Mouse (Mus musculus) forelimb bud, embryonic 11.5 days (tissue): ENCODE measurements around the gene Ly6g6c.

ENCODE experiments used
- DNase-seq: peaks from one replicate; pipeline ENCODE4 v3.0.0-alpha.2; 2012; ENCODE audit warnings: low read depth, low spot score

The Ly6g6c gene

GRCm38 (mm10) chr17:35082841-35083576, 17.8 kb downstream of the Ly6g6c start:
- no peak for DNase-seq

- DNase-seq, result no peak
Observed at GRCm38 (mm10) chr17:35083929-35084497, 18.8 kb downstream of the Ly6g6c start.

DNA sequence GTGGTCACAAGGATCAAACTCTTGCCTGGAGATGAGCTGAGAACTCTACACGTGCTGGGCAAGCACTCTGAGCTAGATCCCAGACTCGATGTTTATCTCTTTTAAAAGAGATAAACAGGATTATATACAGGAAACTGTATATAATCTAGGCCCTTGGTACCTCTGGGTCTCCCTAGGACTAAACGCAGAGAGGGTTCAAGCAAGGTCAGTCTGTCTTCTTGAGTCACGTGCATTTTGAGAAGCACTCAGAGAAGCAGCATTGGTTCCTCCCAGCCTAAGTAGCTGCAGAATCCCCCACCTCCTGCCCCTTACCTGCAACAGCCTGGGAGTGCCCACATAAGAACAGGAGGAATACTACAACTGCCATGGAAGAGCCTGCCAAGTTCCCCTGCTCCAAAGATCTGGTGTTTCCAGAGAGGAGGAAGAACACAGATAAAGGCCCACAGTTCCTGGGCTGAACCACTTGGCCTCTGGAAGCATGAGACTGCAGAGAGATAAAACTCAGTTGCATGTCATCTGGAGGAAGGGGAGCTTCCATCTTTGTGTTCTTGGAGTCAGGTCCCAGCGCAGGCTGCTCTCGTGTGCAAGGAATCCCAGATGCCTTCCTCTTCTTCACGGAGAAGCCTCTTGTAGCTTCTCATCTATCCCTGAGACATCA, 20.1 kb downstream of the Ly6g6c start, which contains the start of gene Ly6g6f:
TSS of gene Ly6g6f (minus strand) at position 403 of the 658 bp plus-strand sequence.
- no peak for DNase-seq

DNA sequence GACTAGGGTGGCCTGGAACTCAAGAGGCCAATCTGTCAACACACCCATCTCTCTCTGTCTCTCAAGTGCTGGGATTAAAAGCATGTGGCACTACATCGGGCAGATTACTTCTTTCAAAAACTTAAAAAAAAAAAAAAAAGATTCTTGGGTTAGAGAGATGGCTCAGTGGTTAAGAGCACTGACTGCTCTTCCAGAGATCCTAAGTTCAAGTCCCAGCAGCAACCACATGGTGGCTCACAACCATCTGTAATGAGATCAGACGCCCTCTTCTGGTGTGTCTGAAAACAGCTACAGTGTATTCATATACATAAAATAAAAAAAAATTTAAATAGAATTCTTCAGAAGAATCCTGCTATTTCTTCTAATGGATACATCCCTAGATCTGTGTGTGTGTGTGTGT, 23.0 kb downstream of the Ly6g6c start:
- no peak for DNase-seq

GRCm38 (mm10) chr17:35088825-35089644, 23.8 kb downstream of the Ly6g6c start, which contains the start of gene Abhd16a:
Abhd16a (plus strand) TSS chr17:35089263.
- peak; percentile 91 for DNase-seq

DNA sequence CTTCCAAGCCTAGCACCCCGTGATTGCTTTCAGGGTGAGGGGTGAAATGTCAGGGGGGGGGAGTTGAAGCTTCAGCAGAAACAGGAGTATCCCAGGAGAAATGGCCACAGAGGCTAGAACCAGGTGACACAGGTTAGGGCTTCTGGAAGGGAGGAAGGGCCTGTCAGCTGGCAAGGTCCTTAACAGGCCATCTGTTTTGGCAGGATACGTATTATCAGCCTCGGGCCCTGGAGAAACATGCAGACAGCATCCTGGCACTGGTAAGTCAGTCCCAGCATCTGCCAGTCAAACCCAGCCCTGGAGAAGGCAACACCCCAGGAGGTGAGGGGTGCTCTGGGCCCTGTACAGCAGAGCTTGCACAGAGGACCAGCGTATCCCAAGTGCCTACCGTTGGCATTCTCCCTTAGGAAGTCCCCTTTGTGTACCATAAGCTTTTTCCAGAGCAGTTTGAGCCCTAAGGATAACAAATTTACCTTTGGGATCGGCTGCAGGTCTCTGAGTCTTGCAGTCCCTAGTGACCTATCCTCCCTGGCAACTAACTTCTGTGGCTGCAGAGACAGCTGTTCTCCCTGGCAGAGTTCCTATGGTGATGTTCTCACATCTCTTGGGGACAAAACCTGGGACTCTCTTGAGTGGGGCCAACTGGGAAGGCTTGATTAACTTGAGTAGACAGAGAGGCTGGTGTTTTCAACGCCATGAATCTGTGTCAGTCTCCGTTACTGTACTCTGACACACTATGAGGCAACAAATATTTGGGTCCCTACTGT, 25.2 kb downstream of the Ly6g6c start:
- no peak for DNase-seq

DNA sequence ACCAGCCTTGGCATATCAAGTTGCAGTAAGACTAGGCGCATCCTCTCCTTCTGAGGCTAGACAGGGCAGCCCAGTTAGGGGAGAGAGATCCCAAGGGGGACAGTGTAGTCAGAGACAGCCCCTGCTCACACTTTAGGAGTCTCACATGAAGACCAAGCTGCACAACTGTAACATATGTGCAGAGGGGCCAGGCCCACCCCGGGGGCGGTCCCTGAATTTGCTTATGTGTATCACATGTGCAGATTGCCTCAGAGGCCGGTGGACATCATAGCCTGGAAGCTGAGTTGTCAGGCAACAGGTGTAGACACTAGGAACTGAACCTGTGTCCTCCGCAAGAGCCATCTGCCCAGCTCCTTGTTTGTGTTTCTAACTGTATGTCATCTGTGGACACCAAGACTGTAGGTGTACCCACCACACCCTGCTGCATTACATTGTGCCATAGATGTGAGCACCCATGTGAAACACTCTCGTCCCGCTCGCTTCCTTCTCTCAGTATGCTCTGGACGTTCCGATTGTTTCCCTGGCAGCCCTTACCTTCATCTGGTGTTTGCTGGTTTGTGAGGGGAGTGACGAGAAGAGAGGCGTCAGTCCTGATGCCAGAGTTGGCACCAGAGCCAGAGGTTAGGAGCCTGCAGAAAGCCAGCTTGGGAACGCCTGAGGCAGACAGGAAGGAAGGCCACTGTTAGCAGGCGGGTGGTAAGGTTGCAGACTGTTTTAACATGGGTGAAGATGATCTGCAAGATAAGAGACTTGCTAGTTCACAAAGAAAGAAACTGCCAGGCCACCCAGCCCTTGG, 27.4 kb downstream of the Ly6g6c start:
- no peak for DNase-seq

DNA sequence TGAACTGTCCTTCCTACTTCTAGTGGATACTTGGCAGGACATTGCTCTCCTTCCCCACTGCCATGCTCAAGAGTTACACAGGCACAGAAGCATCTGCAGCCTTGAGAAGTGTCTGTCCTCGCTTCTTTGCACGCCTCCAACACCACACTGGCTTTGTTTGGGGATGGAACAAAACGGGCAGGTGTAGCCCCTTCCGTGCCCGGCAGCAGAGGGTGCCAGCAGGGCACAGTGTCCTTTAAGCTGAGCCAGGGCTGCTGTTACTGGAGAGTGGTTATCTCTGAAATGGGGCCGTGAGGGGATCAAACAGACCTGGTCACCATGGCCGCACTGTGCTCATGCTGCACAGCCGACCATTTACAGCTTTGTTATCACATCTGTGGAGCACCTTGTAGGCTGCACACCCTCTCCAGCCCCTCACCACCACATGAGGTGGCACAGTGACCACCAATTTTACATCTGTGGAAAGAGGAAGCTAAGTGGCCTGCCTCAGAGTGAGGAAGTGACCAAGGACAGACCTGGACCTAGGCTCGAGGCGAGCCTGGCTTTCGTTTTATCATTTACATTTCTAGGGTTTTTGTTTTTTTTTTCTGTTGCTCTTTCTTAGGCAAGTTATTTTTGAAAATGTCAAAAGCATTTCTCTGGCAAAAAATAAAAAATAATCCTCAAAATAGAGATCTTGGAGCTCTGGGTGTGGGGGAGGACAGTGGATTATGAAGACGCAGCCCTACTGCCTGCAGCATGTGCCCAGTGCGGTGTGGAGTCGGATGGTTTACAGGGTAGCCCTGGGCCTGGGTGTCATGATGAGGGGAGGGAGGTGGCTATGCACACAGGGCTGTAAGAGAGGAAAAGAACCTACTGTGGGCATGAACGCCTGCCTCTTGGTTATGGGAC, 29.5 kb downstream of the Ly6g6c start:
- no peak for DNase-seq

- no peak for DNase-seq
Observed at GRCm38 (mm10) chr17:35096597-35096996, 31.4 kb downstream of the Ly6g6c start.

GRCm38 (mm10) chr17:35097164-35097655, 32.0 kb downstream of the Ly6g6c start:
- no peak for DNase-seq

DNA sequence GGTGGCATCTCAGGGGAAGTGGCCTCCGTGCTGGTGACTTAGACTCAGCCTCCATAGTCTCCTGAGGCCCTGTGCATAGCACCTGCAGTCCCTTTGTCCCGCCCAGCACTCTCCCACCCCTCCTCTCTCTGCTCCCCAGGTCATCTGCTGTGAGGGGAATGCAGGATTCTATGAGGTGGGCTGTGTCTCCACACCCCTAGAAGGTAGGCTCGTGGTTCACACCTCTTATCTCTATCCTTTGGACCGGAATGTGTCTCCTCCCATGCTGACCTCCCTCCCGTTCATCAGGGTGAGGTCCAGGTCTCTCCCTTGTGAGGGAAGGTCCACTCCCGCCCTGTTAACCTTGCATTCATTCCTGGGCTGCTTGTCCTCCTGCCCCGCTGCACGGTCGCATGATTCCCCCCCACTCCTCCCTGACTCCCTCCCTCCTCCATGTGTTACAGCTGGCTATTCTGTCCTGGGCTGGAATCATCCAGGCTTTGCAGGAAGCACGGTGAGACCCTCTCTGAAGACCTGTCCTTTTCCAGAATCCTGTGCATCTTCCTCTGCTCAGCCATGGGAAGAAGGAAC, 35.1 kb downstream of the Ly6g6c start:
- no peak for DNase-seq

GRCm38 (mm10) chr17:35101161-35101560, 36.0 kb downstream of the Ly6g6c start:
- DNase-seq, result no peak

DNA sequence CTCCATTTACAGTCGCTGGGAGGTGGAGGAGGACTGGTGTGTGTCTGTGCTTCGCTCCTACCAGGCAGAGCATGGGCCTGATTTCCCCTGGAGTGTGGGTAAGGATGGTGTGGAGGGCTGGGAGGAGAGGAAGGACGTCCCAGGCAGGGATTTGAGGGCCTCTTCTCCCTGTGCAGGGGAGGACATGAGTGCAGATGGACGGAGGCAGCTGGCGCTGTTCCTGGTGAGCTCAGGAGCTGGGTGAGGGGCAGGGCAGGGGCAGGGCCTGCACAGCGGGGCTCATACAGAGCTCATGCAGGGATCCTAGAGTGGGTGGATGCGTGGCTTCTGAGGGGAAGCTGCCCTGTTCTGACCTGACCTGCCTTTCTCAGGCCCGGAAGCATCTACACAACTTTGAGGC, 37.1 kb downstream of the Ly6g6c start:
- no peak for DNase-seq

DNA sequence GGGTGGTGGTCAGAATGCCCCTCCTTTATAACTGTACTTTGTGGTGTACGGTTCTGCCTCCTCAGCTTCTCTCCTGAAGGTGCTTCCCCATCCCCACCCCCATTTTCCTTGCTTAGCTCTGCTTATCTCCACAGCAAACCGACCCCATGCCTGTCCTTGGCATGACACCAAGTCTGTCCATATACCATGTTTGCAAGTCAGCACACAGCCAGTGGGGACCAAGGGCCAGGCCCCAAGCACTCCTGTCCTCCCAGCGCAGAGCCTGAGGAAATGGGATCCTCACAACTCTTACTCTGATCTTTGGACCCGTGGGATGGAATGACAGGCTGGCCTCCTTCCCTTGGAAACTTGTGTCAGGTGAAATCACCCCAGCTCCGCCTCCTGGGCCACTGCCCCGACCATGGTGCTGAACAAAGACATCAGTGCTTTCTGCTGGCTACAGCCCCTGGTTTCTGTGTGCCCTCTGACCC, 38.1 kb downstream of the Ly6g6c start:
- no peak for DNase-seq

GRCm38 (mm10) chr17:35104079-35104478, 38.9 kb downstream of the Ly6g6c start:
- DNase-seq, result no peak

- DNase-seq, result no peak
Observed at GRCm38 (mm10) chr17:35104754-35105153, 39.6 kb downstream of the Ly6g6c start.

- DNase-seq, result no peak
Observed at GRCm38 (mm10) chr17:35105740-35106389, 40.7 kb downstream of the Ly6g6c start.

DNA sequence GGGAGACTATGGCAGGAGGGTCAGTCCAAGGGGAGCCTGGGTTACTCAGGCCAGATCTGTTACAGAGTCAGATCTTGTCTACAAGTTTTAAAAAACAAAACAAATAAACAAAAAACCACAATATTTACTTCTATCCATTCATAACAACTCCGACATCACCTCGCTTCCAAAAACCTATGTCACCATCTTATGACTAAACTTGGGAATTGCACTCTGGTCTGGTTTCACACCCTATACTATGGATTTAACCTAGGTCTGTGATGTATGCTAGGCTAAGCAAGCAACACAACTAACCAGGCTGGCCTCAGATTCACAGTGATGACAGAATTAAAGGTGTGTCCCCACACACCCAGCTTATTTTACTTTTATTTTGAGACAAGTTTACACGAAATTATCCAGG, 41.3 kb downstream of the Ly6g6c start:
- DNase-seq, result no peak
